Mouse (Mus musculus) liver, postnatal 0 days (tissue): ENCODE data around the gene Grhl3.

Source experiments
- CTCF ChIP-seq: sonication (generic); IDR thresholded peaks from 2 replicates; pipeline ENCODE4 v1.5.1; 2016; ENCODE audit warnings: antibody characterized with exemption, low read depth
- EP300 ChIP-seq: IDR thresholded peaks from 2 replicates; pipeline ENCODE4 v1.6.1; 2016; ENCODE audit warnings: antibody characterized with exemption, low read depth, mild to moderate bottlenecking

- TF ChIP-seq CTCF (no peak), EP300 (no peak)
These were observed 7.9 kb upstream of the Grhl3 start for GRCm38 (mm10) chr4:135581222-135581910.
